Mouse (Mus musculus) neural tube, embryonic 10.5 days (tissue): Measurements from ENCODE around the gene Camsap2.

ENCODE experiments used
- DNase-seq: peaks from one replicate; pipeline ENCODE4 v3.0.0-alpha.2; 2017; ENCODE audit warnings: low spot score; ENCODE audit errors: extremely low spot score

Gene Camsap2

GRCm38 (mm10) chr1:136345454-136346372 is at the start of gene Camsap2:
Gene Camsap2, minus strand, starts transcription at chr1:136346104.
- DNase-seq = peak; percentile 96

DNA sequence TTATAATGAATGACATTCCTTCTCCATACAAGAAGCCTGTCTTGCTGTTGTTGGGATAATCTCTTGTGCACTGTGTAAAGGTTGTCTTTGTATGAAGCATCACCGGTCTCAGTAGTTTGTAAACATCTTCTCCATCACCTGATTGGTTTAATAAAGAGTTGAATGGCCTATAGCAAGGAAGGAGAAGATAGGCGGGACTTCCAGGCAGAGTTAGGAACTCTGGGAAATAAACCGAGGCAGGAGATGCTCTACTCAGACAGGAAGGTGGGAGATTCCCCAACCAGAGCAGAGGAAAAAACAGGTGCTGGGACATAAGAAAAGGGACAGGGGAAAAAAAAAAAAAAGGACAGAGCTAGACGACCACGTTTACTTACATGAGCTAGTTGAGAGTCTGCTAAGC is 49.2 kb upstream of the Camsap2 start:
- DNase-seq = no peak

GRCm38 (mm10) chr1:136394506-136394905 is 48.6 kb upstream of the Camsap2 start:
- DNase-seq = peak; percentile 29

DNA sequence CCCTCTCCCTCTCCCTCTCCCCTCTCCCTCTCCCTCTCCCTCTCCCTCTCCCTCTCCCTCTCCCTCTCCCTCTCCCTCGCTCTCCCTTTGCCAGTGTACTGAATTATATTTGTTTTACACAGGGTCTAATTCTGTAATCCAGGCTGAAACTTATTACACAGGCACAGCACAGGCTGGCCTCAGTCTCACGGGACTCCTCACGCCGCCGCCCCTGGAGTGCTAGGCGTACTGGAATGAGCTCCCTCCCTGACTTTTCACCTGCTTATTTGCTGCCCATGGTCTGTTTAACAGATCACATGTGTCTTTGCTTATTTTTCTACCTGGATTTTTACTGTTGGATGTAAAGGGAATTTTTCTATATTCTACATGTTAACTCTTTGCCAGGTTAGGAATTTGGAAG is 41.0 kb upstream of the Camsap2 start:
- DNase-seq = no peak

GRCm38 (mm10) chr1:136381583-136381982 is 35.7 kb upstream of the Camsap2 start:
- DNase-seq = no peak

DNA sequence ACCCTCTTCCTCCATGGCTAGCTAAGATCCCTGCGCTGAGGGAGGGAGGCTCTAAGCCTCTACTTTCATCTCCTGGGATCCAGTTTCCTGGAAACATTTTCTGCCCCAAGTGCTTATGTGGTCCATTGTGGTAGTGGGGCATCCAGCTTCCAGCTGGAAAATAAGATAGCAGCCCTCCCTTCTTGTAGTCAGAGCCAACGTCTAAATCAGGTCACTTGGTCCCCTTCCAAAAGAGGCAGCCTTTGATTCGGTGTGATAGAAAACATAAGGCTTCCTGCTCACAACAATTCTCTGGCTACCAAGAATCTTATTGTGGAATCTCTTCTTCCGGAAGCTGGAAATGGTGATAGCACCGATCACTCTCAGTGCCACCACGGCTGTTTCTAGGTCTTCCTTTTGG is 35.3 kb upstream of the Camsap2 start:
- no peak for DNase-seq

DNA sequence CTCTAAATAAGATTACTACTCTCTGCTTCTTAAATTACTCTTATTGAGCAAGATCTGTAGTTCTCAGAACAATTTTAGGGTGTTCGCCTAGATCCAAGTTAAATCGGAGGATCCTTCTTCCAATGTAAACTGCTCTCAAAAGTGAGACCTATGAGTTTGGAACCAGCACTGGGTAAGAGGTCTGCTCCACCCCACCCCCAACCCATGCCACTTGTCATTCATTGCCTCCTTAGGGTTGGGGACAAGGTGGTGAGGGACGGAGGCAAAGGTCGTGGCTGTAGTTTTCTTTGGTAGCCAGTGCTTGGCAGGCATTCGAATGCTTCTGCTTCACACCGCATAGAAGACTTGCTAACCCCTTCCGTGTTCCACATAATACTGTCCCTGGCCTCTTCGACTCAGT is 34.7 kb upstream of the Camsap2 start:
- no peak for DNase-seq

GRCm38 (mm10) chr1:136380161-136380560 is 34.3 kb upstream of the Camsap2 start:
- DNase-seq = no peak

DNA sequence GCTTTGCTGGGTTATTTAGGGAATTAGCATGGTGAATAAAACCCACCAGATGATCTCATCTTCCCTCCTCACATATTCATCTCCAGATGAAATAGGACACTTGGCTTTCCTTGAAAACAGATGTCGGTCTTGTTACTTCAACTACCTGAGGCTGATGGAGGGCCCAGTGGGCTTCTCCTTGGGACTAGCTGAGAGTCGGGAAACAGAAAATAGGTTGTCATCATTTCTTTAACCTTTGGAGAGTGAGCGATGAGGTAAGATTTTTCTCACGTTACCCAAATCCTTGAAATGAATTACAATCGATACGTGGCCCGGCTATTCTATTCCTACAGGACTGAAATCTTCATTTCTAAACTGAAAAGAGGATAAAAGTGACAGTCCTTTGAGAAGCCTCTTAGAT is 33.4 kb upstream of the Camsap2 start:
- no peak for DNase-seq

DNA sequence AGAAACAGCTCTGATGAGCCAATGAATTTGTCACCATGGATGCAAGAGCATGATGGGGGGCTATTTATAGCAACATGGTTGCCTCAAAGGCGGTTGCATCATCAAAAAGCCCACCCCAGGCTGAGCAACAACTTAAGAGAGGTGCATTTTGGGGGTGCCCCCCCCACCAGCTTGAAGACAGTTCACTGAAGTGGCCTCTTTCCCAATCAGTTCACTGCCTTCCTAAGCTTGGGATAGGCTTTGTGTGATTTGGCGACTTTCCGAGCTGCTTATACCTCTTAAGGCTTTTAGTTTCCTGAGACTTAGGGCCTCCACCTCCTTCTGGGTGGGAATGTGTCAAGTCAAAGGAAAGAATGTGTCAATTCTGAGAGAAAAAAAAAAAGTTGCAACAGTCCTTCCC is 20.1 kb upstream of the Camsap2 start:
- no peak for DNase-seq

GRCm38 (mm10) chr1:136364711-136365110 is 18.8 kb upstream of the Camsap2 start:
- no peak for DNase-seq

DNA sequence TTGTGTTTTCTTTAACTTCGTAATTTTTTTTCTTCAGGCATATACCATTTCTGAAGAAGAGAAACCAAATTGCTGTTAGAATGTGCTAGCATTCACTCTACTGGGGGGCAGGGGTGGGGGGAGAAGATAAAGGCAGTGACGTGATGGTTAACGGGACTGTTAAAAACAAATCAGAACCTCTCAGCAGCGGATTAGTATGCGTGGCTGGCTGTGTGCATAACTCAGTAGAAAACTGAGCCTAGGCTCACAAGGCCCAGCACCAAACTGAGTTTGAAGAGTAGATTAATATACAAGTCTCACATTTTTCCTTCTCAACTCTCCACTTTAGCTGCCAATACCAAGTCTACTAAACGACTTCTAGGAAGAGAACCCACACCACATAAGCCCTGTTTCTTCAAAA is 17.1 kb upstream of the Camsap2 start:
- DNase-seq = no peak

DNA sequence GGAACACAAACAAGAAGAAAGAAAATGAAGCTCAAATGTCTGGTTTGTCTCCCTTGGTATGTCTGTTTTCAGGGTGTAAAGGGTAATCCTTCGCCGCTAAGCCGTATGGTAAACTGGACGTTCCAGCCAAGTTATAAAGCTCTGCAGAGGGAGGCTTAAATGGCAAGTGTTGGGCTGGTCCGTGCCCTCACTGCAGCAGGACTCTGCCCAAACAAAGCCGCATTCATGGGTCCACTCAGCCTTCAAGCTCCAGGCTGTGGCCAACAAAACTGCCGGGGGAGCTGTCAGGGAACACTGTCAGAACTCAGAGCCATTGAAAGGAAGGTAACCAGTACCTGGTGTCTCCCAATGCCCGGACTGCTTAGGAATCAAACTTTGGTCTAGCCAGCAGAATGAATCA is 16.7 kb upstream of the Camsap2 start:
- DNase-seq = no peak

DNA sequence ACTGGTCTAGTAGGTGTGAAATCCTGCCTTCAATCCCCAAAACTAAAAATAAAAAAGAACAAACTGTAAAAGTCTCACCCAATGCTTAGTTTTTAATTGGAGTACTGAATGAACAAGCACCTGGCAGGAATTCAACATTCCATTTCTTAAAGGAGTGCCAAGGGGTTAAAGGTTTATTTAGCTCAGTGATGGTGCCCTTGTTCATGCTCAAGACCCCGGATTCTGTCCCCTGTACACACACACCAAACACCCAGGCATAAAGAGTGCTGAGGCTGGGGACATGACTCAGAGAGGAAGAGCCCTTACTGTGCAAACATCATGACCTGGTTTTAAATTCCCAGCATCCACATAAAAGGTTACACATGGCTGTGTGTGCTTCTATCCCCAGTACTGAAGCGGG is 15.5 kb upstream of the Camsap2 start:
- DNase-seq = no peak

GRCm38 (mm10) chr1:136360909-136361308 is 15.0 kb upstream of the Camsap2 start:
- no peak for DNase-seq

GRCm38 (mm10) chr1:136358841-136359360 is 13.0 kb upstream of the Camsap2 start:
- no peak for DNase-seq

GRCm38 (mm10) chr1:136355651-136356050 is 9.7 kb upstream of the Camsap2 start:
- DNase-seq = no peak

- DNase-seq = no peak
Observed at GRCm38 (mm10) chr1:136350699-136351200, 4.8 kb upstream of the Camsap2 start.

- no peak for DNase-seq
Observed at GRCm38 (mm10) chr1:136348137-136348536, 2.2 kb upstream of the Camsap2 start.

DNA sequence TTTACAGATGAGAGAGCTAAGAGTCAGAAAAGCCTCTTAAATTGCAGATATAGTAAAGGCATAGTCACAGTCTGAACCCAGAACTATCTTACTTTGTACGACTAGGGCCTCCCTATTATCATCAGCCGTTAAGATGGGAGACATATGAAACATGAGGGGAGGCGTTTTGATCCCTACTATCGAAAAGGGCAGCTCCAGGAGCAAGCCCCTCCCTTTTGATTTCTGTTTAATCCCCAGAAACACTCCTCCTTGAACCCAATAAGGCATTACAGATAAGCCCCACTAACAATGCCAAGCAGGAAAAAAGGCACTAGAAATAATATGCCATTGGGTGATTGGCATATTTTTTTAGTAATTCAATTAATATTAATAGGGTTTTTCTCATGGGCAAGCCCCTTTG is 1.2 kb upstream of the Camsap2 start:
- DNase-seq = no peak

DNA sequence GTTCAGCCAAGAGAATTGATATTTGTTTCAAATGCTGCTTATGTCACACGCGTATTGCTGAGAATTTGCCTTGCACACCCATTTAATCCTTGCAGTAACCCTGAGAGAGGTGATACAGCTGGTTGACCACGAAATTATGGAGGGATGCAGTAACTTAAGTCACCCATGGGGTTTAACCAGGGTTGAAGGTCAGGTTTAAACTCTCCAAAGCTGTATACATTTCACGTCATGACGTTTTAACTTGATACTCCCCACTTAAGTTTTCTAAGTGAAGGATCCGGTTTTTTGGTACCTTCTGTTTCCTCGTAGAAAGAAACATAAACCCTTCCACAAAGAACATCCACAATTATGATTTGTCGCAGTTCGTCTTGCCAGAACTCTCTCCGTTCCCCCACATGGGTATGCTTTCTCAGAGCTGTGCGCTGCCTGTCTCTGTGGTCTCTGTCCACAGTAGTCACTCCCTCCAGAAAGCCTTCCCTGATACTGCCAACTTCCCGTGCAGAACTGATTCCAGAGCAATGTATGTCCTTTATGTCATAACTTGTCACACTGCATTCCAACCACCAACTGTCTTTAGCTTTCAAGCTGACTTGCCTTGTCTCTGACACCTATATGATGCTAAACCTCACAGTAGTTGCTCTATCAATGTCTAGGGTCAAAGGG is 600 bp upstream of the Camsap2 start:
- DNase-seq = no peak

- DNase-seq = peak; percentile 71
Observed at GRCm38 (mm10) chr1:136344768-136345453, 993 bp downstream of the Camsap2 start.
